Mouse (Mus musculus) liver, embryonic 14.5 days (tissue): Measurements from ENCODE around the gene Lrig1.
A peak's percentile ranks its signal among the peaks of the same experiment; 100 is the strongest.

Experiments
- CTCF ChIP-seq: IDR thresholded peaks from 2 replicates; pipeline ENCODE4 v1.5.1; 2016; ENCODE audit warnings: antibody characterized with exemption, low read depth, control low read depth
- EP300 ChIP-seq: IDR thresholded peaks from 2 replicates; pipeline ENCODE4 v1.6.1; 2016; ENCODE audit warnings: antibody characterized with exemption, low read depth

DNA sequence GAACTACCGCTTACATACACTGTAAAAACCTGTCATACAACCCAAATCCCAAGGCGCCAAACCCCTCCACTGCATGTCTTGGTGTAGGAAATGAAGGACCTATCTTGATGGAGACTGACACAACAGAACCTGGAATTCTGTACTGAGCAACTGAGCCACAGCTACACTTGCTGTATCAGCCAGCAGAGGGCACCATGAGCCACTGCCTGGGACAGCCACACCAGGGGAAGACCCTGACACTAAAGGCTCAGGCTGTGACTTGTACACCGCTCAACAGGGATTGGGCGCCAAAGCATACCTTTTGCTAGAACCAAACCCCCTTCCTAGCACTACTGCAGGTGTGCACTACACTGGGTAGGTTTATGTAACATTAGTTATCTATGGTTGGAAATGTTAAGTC lies 77.0 kb downstream of the Lrig1 start:
- TF ChIP-seq CTCF, result peak; percentile 79
- no peak for TF ChIP-seq EP300
